Mouse (Mus musculus) MEL (cell line): ENCODE measurements at regions not wholly inside any gene's neighbourhood (a gene's known extent, or its start where the extent isn't known, plus 50 kb on each side); places are given as distances from the start of the nearest gene placed in this dataset.

Experiments used
- CTCF ChIP-seq, 3 experiments: IDR thresholded peaks in 2 of 3; conservative IDR thresholded peaks in 1 of 3; 2 replicates each; pipeline ENCODE4 v1.5.1; 2011 to 2012; ENCODE audit warnings: low read length in 3 of 3, low read depth in 2 of 3, mild to moderate bottlenecking in 2 of 3, improper control_type of control experiment in 1 of 3, inconsistent platforms in 1 of 3, mixed read lengths in 1 of 3, moderate library complexity in 1 of 3; ENCODE audit not compliant: control insufficient read depth in 1 of 3, insufficient read depth in 1 of 3, poor library complexity in 1 of 3, severe bottlenecking in 1 of 3
- GABPA ChIP-seq: IDR thresholded peaks from 2 replicates; pipeline ENCODE4 v1.6.1; 2012; ENCODE audit warnings: low read depth, mild to moderate bottlenecking, inconsistent platforms, low read length, improper control_type of control experiment, moderate library complexity
- HCFC1 ChIP-seq: IDR thresholded peaks from 2 replicates; pipeline ENCODE4 v1.6.1; 2012; ENCODE audit warnings: low read depth, mild to moderate bottlenecking, inconsistent platforms, low read length, improper control_type of control experiment, moderate library complexity
- MAFK ChIP-seq: IDR thresholded peaks from 2 replicates; pipeline ENCODE4 v1.6.1; 2011; ENCODE audit warnings: low read depth, mild to moderate bottlenecking, low read length, improper control_type of control experiment, borderline replicate concordance
- MAZ ChIP-seq: IDR thresholded peaks from 2 replicates; pipeline ENCODE4 v1.6.1; 2012; ENCODE audit warnings: low read depth, mild to moderate bottlenecking, inconsistent platforms, low read length, improper control_type of control experiment
- USF1 ChIP-seq: IDR thresholded peaks from 2 replicates; pipeline ENCODE4 v1.6.1; 2014; ENCODE audit warnings: low read depth, mild to moderate bottlenecking, inconsistent platforms, low read length, improper control_type of control experiment, moderate library complexity
- USF2 ChIP-seq, 2 experiments: IDR thresholded peaks; 2 replicates each; pipeline ENCODE4 v1.6.1; 2011 to 2012; ENCODE audit warnings: improper control_type of control experiment in 2 of 2, low read length in 2 of 2, borderline replicate concordance in 1 of 2, inconsistent platforms in 1 of 2, low read depth in 1 of 2, mild to moderate bottlenecking in 1 of 2; ENCODE audit not compliant: insufficient read depth in 1 of 2

- TF ChIP-seq CTCF (IDR thresholded peaks at IDR 0.05 in 2 of 3, conservative IDR thresholded peaks at IDR 0.05 in 1 of 3; ENCODE audit: control insufficient read depth in 1 of 3, insufficient read depth in 1 of 3, low read depth in 2 of 3, low read length in 3 of 3, poor library complexity in 1 of 3, severe bottlenecking in 1 of 3) = no peak
- no peak for TF ChIP-seq HCFC1
- no peak for TF ChIP-seq MAZ
- TF ChIP-seq GABPA = no peak
- TF ChIP-seq MAFK = no peak
- no peak for TF ChIP-seq USF2 (IDR thresholded peaks at IDR 0.05; ENCODE audit: borderline replicate concordance in 1 of 2, insufficient read depth in 1 of 2, low read depth in 1 of 2, low read length in 2 of 2)
- no peak for TF ChIP-seq USF1
These were observed 66.4 kb downstream of the Vcpkmt start for GRCm38 (mm10) chr12:69516314-69516916.
